Mouse (Mus musculus) frontal cortex, postnatal 14 days (tissue): ENCODE data around the gene Syndig1.

Experiments
- DNase-seq, 2 experiments: peaks; one replicate each; pipeline ENCODE4 v3.0.0; 2022; ENCODE audit warnings: low spot score in 2 of 2

The Syndig1 gene

DNA sequence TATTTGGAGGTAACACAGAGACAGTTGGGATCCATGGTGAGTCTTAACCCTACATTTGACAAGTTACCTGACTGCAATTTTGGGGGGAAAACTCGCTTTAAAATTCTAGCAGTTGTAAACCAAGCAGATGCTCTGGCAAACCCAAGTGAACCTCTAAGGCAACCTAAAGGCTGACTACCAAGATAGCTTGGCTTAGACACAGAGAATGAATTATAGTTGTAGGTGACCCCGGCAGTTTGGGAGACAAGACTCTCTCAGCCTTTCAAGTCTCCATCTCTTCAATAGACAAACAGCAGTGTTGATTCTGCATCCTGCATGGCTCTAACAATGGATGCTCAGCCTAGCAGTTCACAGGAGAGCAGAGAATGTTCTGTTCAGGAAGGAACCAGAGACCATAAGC lies at the start of gene Syndig1:
Gene Syndig1 (plus strand): TSS at position 301 of the 400 bp plus-strand sequence.
- no peak for DNase-seq

DNA sequence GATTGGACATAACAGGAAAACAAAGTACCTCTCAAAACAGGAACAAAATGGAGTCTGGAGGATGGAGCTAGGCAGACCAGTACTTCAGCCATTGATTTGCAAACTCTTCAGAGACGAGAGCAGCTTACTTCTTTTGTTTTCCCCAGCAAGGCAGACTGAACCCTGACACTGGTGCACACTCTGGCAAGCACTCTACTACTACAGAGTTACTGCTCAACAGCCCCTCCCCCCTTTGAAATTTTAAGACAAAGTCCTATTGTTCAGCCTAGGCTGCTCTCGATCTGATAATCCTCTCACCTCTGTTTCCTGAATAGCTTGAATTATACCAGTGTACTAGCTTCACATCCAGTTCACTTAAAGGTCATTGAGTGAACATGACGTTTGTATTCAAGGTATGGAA lies 30.4 kb upstream of the Syndig1 start:
- DNase-seq = no peak

DNA sequence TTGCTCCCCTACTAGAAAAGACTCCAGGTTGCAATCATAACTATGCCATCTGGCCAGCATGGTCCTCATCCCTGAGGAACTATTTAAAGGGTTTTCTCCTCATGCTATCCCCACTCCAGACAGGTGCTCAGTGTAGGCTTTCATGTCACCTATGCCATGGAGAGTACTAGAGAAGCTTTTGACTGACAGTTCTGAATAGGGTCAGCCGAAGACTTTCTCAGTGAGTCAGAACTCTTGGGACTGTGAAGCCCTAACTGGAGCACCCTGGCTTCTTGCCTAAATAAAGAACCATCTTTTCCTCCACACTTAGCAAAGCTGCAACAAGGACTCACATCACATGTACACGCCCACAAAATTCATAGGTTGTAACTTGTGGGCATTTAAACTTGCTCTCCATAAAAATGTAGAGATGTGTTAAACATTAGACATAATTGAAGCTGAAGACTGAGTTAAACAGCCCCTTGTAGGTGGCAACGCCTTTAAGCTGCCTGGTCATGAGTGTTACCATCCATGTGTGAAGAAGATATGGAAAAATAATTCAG lies 24.3 kb upstream of the Syndig1 start:
- no peak for DNase-seq

DNA sequence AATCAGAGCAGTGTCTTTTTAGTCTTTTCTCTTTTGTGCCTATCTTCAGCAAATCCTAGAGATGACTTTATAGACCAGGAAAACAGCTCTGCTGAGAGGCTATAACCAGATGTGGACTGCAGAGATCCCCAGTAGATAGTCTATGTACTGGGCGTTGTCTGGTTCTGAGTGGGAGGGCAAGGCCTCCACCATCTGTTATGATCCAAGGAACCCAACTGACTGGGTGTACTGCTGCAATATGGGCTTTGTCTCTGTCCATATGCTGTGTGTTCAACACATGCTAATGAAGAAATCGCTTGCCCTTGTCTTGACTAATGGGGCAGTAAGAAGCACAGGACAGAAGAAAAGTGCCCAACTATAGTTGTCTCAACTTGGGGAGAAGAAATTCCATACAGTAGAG lies 23.8 kb upstream of the Syndig1 start:
- DNase-seq = no peak

DNA sequence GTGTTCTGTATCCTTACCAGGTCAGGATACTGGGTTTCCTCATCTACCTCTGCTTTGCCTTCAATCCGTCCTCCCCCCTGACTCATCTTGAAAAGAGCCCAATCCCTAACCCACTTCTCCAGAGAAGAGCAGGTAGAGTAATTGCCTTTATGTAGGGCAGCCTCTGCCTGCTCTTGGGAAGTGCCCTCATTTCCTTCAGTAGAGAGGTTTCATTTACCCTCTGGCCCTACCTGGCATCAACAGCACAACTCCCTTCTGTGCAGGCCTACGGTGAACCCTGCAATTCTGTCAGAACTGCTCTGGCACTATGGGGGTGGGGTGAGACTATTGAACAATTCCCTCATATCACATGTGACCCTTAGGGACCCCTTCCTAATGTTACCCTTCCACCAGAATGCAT lies 16.1 kb upstream of the Syndig1 start:
- DNase-seq = no peak

DNA sequence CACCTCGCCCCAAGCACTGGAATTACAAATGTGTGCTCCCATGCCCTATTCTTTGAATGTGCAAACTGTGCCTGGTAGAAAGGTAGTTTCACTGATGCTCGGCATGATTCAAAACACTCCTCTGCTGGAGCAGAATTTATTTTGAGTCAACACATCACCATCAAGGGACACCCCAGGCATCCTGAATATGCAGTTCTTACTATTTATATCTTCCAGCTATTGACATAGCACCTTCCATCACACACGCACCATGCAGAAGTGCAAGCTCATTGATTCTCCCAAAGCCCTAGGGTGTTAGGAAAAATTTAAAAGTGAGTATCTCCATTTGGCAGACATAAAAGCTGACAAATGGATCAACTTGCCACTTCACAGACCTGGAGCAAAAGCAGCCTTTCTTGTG lies 10.6 kb upstream of the Syndig1 start:
- DNase-seq = no peak

DNA sequence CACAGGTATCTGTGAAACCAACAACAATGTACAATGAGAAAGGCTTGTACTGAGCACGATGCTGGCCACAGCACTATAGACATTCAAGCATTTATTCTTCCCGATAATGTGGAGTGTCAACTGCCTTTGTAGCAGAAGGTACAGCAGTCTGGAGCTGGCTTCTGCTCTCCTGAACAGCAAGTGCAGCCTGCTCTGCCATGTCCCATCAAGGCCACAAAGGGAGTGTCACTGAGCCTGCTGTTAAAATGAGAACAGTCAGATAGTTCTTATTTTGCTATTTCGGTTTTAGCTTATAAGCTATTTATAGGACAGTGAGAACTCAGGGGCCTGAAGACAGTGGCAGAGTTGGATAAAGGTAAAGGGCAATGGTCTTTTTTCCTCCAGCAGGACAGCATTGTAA lies 9.3 kb upstream of the Syndig1 start:
- DNase-seq = no peak

DNA sequence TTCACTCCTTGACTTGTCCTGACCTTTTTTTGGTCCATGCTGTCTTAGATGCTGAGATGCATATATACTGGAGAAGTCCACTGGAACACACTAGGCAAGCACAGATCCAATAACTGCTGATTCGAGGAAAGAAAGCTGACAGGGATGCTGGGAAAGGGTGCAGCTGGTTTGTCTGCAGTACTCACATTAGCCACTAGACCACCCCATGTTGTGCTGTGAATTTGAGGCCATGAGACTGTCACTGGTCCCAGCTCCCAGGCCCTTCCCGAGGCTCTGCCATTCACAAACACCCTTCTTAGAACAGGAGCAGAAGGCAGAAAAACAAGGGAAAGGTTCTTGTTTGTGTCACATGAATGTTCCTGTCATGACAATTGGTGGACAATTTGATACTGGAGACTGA lies 8.8 kb upstream of the Syndig1 start:
- DNase-seq = no peak

DNA sequence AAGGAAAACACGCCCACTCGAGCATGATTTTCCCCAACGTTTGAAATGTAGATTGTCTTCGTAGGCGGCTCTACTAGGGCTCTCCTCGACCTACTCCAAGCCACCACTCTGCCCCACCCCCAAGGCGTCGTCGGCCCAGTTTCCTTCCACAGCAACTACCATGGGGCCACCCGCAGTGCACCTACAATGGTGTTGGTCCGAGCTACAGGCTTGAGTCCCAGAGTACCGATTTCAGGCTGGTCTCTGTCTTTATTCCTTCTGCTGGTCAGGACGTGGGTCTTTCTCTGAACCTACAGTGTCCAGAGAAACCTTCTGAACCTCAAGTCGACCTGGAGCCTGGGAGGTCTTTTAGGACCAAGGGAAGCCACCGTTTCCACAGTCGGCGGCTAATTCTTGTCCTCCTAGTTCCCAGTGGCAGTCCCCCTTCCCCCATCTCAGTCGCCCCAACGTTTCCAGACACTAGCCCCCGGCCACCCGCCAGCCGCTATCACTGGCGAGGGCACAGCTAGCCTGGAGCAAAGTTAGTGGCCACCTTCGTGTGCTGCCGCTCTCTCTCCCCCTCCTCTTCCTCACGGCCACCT lies 1.0 kb downstream of the Syndig1 start:
- no peak for DNase-seq

DNA sequence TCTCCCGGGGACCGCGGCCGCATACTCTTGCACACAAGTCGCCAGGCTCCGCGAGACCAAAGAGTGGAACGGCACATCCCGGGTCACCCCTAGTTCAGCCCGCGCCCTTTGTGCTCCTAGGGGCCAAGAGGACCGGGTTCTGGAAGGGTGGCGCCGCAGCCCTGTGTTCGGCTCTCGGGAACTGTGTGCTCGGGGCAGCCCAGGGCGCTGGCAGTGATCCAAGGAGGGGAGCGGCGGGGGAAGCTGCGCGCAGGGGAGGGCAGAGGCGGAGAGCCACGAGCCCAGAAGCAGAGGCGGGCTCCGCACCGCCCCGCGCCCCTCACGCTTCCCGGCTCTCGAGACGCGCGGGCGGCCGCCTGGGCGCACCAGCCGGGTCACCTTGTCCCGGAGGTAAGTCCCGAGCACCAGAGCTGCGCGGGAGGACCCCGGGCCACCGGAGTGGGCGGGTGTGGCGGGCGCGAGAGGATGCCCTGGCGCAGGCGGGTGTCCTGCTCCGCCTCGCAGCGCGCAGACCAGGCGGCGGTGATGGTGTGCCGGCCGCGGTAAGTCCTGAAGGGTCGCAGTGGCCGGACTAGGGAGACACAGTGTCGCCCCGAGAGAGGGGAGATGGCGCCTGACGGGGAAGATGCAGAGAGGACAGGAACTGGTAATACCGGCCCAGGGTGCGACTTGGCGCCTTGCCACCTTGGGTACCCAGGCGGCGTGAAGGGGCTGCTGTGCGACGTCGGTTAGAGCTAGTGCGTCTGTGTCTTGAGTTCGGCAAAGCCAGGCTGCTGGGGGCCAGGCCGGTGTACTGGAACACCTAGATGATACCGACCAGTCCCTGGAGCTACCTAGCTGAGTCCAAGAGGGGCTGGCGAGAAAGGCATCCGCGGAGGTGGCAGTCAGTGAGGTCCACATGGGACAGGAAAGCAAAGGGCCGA lies 1.8 kb downstream of the Syndig1 start, which contains the start of gene C530025M09Rik:
Gene C530025M09Rik (minus strand): TSS at position 678 of the 923 bp plus-strand sequence.
- DNase-seq = peak; percentile 42 to 47

DNA sequence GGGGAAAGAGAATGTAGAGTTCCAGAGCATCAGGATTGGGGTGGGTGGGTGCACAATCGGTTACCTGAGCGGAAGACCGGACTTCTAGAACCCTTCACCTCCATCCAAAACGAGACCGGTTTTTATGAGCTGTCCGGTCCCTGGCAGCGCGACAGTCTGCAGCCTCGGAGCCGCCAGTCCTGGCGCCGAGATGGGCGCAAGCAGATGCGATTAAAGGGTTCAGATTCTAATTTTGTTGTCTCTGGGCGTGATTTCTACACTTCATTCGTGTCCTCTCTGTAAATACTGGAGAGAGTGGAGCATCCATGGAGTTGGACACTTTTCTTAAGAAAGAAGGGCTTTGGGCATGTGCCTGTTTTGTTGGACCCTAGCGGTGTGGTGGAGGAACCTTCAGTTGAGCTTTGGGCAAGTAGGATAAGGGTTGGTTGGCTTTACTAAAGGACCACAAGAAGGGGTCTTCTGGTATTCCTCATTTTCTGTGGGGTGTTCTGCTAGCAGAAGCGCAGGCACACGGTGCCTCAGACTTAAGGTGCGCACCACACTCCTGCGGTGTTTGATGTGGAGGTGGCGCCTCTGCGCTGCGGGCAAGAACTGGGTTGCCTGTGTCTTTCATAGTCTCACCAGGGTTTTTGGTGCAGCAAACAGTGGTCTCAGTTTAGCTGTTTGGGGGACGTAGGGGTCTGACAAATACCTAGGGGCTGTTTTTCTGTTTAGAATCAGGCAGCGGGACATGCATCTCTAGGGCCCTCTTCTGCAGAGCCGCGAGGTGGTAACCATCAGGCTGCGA lies 2.6 kb downstream of the Syndig1 start:
- peak in 1 of 2 experiments; percentile 33 for DNase-seq

DNA sequence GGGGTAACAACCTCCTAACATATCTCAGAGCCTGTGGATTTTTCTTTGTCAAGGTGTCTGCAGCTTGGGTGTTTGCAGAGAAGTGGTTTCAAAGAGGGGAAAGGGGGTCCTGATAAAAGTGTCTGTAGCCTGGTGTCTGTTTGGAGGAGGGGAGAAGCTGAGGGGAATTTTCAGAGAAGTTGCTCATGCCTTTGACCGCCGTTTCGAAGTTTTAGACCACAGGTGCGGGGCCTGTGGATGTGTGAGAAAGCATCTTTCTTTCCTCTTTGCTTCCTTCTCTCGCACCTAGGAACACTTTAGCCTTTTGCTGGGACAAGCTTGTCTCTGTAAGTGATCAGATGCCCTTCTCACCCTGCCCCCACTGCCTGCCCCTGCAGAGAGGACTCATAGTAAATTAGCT lies 3.3 kb downstream of the Syndig1 start:
- no peak for DNase-seq

DNA sequence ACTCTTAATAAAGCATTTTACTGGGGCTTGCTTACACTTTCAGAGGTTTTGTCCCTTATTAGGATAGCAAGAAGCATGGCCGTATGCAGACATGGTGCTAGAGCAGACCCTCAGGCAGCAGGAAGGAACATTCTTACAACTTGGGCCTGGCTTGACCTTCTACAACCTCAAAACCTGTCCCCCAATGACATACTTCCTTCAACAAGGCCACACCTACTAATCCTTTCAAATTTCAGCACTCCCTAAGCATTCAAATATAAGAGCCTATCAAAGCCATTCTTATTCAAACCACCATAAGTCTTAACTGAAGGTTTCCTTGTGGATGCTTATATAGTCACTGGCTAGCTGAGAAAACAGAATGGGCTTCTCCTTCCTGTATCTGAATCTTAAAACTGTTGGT lies 6.1 kb downstream of the Syndig1 start:
- no peak for DNase-seq

DNA sequence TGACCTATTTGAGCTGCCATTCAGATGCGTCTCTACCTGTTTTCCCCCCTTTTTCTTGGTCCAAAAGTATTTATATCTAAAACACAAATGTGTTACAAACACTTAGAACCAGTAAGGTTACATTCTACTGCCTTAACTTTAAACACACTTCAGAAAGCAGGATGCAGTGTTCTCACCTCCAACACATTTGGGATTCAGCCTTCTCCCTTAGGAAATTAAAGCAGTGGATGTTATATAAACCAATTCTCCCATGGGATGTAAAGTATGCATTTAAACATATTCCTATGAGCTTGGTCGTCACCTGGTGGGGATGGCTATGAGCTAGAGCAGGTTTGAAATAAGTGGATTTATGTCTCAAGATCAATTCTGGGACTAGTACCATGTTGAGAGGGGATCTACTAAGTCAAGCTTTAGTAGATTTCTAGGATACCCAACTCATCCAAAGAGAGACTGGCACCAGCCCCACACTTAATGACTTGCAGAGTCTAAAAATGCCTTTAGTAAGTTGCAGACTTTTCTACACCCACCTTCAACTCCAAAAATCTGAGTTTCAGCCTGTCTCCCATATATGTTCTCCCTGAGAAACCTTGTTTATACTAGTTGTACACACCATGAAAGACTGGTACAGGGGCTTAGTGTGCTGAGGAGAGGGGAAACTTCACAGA lies 7.6 kb downstream of the Syndig1 start:
- no peak for DNase-seq

DNA sequence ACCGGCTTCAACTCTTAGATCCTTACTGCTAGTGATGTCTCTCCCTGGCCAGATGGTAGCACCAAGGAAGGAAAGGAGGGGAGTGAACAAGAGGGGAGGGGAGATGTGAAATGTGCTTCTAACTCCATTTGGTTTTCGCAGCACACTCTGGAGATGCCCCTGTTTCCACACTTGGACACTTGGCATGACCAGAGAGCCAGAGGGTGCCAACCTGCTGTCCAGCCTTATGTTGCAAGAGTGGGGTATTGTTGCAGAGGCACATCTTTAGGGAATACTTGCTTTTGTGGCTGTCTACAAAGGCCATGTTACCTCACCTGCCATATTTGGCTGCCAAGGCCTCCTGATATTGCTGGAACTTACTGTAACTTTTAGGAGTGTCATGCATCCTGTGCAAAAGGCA lies 10.7 kb downstream of the Syndig1 start:
- no peak for DNase-seq

DNA sequence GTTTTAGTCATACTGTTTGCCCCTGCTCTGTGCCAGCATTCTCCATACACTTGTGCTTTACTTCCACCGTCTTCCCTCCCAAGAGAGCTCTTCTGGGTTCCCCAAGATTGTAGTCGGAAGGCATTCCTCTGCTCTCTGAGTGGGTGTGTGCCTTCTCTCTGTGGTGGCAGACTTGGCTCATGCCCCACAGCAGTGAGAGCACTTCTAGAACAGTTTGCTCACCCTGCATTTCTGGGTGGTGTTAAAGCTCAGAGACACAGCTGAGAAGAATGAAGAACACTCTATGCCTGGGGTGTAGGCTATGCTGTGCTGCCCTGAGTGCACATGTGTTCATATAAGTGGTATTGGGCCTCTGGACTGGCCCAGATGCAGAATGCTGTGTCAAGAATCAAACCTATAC lies 15.6 kb downstream of the Syndig1 start:
- peak in 1 of 2 experiments; percentile 25 for DNase-seq

DNA sequence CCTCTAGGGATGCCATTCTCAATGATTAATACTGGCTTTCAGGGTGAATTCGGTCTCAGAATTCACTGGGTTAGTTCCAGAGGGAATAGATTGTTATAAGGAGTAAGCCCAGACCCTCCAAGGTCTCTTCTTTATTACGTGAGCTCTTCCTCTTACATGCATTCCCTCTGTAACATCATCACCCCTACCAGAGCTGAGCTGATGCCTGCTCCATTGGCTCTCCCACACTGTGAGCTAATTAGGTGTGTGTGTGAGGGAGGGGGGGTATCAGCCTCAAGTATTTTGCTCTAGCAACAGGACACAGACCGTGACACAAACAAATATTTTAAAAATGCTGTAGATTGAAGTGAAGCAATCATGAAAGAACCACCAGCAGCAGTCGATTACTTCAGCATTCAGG lies 19.8 kb downstream of the Syndig1 start:
- no peak for DNase-seq

DNA sequence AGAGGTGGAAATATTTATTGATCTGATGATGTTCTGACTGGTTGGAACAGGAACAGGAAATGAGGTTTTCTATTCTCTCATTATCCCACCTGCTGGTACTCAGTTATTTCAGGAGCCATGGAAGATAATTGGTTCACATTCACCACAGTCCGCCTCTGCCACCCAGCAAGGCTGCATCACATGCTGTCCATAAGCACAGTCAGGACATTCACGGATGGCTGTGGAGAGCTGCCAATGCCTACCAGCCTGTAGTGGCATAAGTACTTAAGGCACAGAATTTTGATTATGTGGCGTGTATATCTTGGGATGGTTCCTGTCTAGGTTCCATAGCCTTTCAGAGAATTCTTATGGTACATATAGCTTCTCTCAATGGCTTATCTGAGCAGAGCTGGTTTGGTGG lies 32.0 kb downstream of the Syndig1 start:
- DNase-seq = no peak

DNA sequence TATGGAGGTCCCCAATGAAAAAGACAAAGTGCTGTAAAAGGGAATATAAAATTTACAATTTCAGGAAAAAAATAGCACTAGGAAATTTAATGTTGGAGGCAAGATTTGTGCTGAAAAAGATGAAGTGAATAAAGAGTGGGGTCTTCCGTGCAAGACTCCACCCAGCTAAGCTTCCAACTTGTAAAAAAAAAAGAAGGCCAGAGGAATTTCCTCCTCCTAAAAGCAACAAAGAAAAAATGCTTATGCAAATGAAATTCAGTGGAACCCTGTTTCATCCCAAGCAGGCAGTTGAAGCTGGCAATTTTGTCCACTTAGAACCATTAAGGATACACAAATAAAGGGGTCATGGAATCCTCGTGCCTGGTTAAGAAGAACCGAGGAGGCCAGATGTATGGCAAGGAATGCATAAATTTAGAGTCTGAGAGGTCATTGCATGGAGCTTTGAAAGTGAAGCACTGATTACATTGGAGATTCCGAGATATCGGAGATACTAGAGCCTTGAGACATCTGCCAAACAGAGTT lies 37.0 kb downstream of the Syndig1 start:
- no peak for DNase-seq

DNA sequence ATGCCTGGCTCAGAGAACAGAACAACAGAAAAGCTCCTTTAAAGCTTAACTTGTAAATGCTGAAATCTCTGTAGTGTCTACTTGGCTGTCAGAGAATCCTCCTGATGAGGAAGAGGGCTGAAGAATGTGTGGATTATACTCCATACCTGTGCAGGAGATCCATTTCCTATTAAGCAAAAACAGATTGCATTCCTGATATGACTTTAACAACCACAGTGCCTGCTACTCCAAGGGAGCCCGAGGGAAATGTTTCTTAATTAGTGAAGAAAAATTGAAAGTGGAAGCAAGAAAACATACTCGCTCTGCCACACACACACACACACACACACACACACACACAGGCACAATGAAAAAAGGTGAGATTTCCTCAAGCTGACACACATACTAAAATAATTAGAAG lies 41.5 kb downstream of the Syndig1 start:
- DNase-seq = no peak

DNA sequence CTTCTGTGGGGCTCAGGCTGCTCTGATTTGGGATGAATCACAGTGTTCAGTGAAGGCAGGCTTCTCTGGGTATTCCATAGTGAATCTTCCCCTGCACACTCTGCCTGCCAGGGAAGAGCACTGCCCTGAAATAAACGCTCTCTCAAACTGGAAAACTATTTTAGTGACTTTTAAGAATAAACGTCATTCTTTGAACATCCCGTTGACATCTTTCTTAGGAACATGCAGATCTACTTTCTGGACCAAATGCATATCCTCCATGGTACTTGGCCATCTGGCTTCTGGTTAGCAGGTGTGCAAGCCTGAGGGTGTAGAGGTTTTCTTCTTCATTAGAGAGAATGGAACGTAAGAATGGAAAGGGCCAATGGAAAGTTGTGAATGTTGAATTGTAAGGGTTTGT lies 43.5 kb downstream of the Syndig1 start:
- no peak for DNase-seq
